Mouse (Mus musculus) intestine, postnatal 0 days (tissue): ENCODE measurements around the gene Smg7. TPM values are rescaled to one million over a fixed set of nuclear protein-coding genes. Genes with fewer than 3 reads are reported as not detected.

Experiments
- ATAC-seq: fragments of 200-750 bp; cut with Nextera tagmentation; 2 replicates; pipeline ENCODE4 v1.8.0; 2017; ENCODE audit warnings: mild to moderate bottlenecking, moderate TSS enrichment, moderate library complexity
- H3K27ac ChIP-seq: fragments of 300-500 bp; sonication (generic); 2 replicates; pipeline ENCODE4 v1.5.1; 2014; ENCODE audit warnings: mild to moderate bottlenecking, low read depth, low read length, moderate library complexity
- H3K27me3 ChIP-seq: fragments of 300-500 bp; sonication (generic); replicated peaks from 2 replicates; pipeline ENCODE4 v1.6.1; 2014; ENCODE audit warnings: low read length, mixed read lengths; ENCODE audit not compliant: control insufficient read depth, insufficient read depth
- H3K36me3 ChIP-seq: fragments of 300-500 bp; sonication (generic); 2 replicates; pipeline ENCODE4 v1.6.1; 2014; ENCODE audit warnings: mild to moderate bottlenecking, moderate library complexity; ENCODE audit not compliant: control insufficient read depth, insufficient read depth
- H3K4me1 ChIP-seq: fragments of 300-500 bp; sonication (generic); replicated peaks from 2 replicates; pipeline ENCODE4 v1.6.1; 2014; ENCODE audit warnings: antibody characterized with exemption, low read length, mixed read lengths; ENCODE audit not compliant: control insufficient read depth, insufficient read depth
- H3K4me2 ChIP-seq: fragments of 300-500 bp; sonication (generic); replicated peaks from 2 replicates; pipeline ENCODE4 v1.6.1; 2014; ENCODE audit warnings: low read depth, mild to moderate bottlenecking, moderate library complexity
- H3K4me3 ChIP-seq: fragments of 300-500 bp; sonication (generic); 2 replicates; pipeline ENCODE4 v1.5.1; 2014; ENCODE audit warnings: low read depth, low read length
- H3K9ac ChIP-seq: fragments of 300-500 bp; sonication (generic); 2 replicates; pipeline ENCODE4 v1.6.1; 2014; ENCODE audit warnings: mild to moderate bottlenecking, low read depth, low read length
- H3K9me3 ChIP-seq: fragments of 300-500 bp; sonication (generic); 2 replicates; pipeline ENCODE4 v1.6.1; 2016; ENCODE audit warnings: mixed run types; ENCODE audit not compliant: control insufficient read depth
- CTCF ChIP-seq: sonication (generic); IDR thresholded peaks from 2 replicates; pipeline ENCODE4 v1.5.1; 2016; ENCODE audit warnings: low read depth, mild to moderate bottlenecking, control low read depth, antibody characterized with exemption, moderate library complexity
- WGBS: fragments of 180-500 bp; shearing (Covaris S2); extraction: QIAGEN DNeasy Blood & Tissue Kit; methylation state at CpG from one replicate; pipeline ENCODE4 v1.1.7; 2014; 5-methylcytosine and 5-hydroxymethylcytosine counted together
- polyA plus RNA-seq: library from polyadenylated mRNA; unstranded; fragments of >200 nt; fragmentation: Nextera tagmentation; extraction: Ambion mirVana; gene quantifications from 2 replicates; pipeline ENCODE4 v1.2.1, GENCODE M21; 2015

The Smg7 gene
- polyA plus RNA-seq, 1 experiment from 2014 or later: 11.4 TPM

DNA sequence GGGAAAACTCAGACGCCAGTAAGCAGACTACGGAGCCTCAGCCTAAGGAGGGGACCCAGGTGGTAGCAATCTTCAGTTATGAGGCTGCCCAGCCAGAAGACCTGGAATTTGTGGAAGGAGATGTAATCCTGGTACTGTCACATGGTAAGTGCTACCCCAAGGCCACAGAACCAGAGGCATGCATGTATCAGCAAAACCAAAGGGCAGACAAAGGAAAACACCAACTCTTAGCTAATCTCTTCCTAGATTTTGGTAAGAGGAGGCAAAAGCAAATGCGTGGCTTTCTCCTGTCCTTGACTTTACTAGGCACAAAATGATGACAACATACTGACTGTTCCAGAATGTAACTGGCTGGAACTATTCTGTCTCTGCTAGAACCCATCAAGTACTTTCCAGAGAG is 67.4 kb downstream of the Smg7 start:
- Histone ChIP-seq H3K27ac (no peak overlapping the region), H3K4me1 (no peaks in the 10 kb centered on the region), H3K4me3 (no peak overlapping the region), H3K4me2 (no peak overlapping the region), H3K9me3 (no peaks in the 10 kb centered on the region), H3K36me3 (peaks cover 31% of the 10 kb centered on the region), H3K9ac (no peak overlapping the region), H3K27me3 (no peaks in the 10 kb centered on the region)
- ATAC-seq: no peak
- TF ChIP-seq CTCF: no peak
- WGBS: 91% methylated on average over 3 of the region's 3 CpGs

DNA sequence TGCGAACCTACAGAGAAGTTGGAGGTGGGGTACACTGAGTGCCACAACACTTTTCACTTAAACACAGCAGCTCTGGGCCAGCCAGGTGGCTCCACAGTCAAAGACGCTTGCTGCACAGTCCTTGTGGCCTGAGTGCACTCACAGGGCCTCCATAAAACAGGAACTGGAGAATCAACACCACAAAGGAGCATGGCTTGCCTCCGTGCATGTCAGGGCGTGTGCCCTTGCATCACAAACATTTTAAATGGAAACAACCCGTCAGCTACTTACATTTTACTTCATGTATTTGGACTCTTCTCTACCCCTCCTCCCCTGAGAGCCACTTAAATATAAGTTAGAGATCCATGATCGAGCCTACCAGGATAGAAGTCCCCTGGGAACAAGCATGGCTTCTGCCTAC is 70.1 kb downstream of the Smg7 start:
- Histone ChIP-seq H3K4me2 (no peak overlapping the region), H3K4me3 (no peak overlapping the region), H3K27ac (no peak overlapping the region), H3K9me3 (no peaks in the 10 kb centered on the region), H3K9ac (no peak overlapping the region), H3K36me3 (peaks cover 10% of the 10 kb centered on the region), H3K4me1 (no peaks in the 10 kb centered on the region), H3K27me3 (no peaks in the 10 kb centered on the region)
- 77% methylated on average over 6 of the region's 6 CpGs for WGBS
- no peak for ATAC-seq
- no peak for TF ChIP-seq CTCF

DNA sequence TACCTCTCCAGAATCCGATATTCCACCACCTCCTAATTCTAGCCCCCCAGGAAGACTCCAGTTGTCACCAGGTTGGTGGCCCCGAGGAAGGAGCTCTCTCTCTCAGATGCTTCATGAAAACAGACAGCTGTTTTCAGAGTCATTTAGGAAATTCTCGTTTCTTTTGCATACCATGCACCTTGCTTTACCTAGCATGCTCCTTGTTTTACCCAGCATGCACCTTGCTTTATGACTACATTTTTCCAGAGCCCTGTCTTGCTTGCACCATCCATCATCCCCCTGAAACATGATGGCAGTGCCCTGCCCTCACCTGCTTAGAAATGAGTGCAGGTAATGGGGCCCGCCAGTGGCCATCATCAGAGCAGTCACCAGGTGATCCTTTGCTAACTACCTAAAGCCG is 70.8 kb downstream of the Smg7 start:
- H3K4me3 ChIP-seq: no peak overlapping the region
- peaks cover 6% of the 10 kb centered on the region for H3K36me3 ChIP-seq
- no peak for TF ChIP-seq CTCF
- H3K4me1 ChIP-seq: no peaks in the 10 kb centered on the region
- H3K4me2 ChIP-seq: no peak overlapping the region
- H3K9me3 ChIP-seq: no peaks in the 10 kb centered on the region
- no peaks in the 10 kb centered on the region for H3K27me3 ChIP-seq
- whole genome bisulfite sequencing: 82% methylated on average over 5 of the region's 5 CpGs
- H3K27ac ChIP-seq: no peak overlapping the region
- H3K9ac ChIP-seq: no peak overlapping the region
- ATAC-seq: no peak

GRCm38 (mm10) chr1:152831003-152831402 is 71.4 kb downstream of the Smg7 start:
- ATAC-seq: no peak
- no peak overlapping the region for H3K4me3 ChIP-seq
- 90% methylated on average over 8 of the region's 8 CpGs for WGBS

DNA sequence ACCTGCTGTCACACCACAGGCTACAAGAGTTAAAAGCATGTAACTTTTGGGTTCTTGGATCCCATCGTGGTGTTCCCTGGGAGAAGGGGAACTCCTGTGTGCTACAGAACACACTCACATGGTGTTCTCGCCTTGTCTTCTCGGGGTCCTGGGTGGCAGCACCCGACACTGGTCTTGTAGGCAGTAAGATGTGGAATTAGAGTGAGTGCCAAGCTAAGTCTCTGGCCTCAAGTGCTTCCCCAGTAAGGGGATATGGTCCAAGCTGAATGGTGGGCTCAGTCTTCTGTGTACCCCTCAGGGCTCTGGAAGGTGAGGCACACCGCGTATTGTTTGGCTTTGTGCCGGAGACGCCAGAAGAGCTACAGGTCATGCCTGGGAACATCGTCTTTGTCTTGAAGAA is 72.4 kb downstream of the Smg7 start:
- Histone ChIP-seq H3K4me2 (no peak overlapping the region), H3K36me3 (no peaks in the 10 kb centered on the region; the same call in 1 of the 2 replicates), H3K9ac (no peak overlapping the region), H3K4me3 (no peak overlapping the region), H3K9me3 (no peaks in the 10 kb centered on the region), H3K4me1 (no peaks in the 10 kb centered on the region), H3K27me3 (no peaks in the 10 kb centered on the region), H3K27ac (no peak overlapping the region)
- TF ChIP-seq CTCF: no peak
- 93% methylated on average over 9 of the region's 9 CpGs for WGBS
- ATAC-seq: no peak

More at GRCm38 (mm10) chr1:152831003-152831402, 71.4 kb downstream of the Smg7 start:
- no peak overlapping the region for H3K4me2 ChIP-seq
- peaks cover 6% of the 10 kb centered on the region for H3K36me3 ChIP-seq
- no peak for TF ChIP-seq CTCF
- H3K4me1 ChIP-seq: no peaks in the 10 kb centered on the region
- no peaks in the 10 kb centered on the region for H3K27me3 ChIP-seq
- no peak overlapping the region for H3K9ac ChIP-seq
- H3K9me3 ChIP-seq: no peaks in the 10 kb centered on the region
- H3K27ac ChIP-seq: no peak overlapping the region

- Histone ChIP-seq H3K9ac (no peak overlapping the region), H3K27ac (no peak overlapping the region), H3K4me1 (no peaks in the 10 kb centered on the region), H3K9me3 (no peaks in the 10 kb centered on the region), H3K4me2 (no peak overlapping the region), H3K36me3 (no peaks in the 10 kb centered on the region; the same call in 1 of the 2 replicates), H3K27me3 (no peaks in the 10 kb centered on the region), H3K4me3 (no peak overlapping the region)
- WGBS: 76% methylated on average over 10 of the region's 10 CpGs
- no peak for TF ChIP-seq CTCF
- no peak for ATAC-seq
These were observed 73.7 kb downstream of the Smg7 start for GRCm38 (mm10) chr1:152828637-152829355.
